Mouse (Mus musculus) kidney, postnatal 0 days (tissue): Measurements from ENCODE around the gene Ilkap. TPM values are rescaled to one million over a fixed set of nuclear protein-coding genes. Genes with fewer than 3 reads are reported as not detected.

Experiments used
- ATAC-seq: fragments of 200-750 bp; cut with Nextera tagmentation; replicated peaks from 2 replicates; pipeline ENCODE4 v1.8.0; 2017; ENCODE audit warnings: low read depth, moderate number of reproducible peaks, moderate TSS enrichment, moderate library complexity; ENCODE audit not compliant: low FRiP score
- DNase-seq: peaks from one replicate; pipeline ENCODE4 v3.0.0-alpha.2; 2016; ENCODE audit warnings: low spot score
- H3K27ac ChIP-seq: fragments of 300-500 bp; sonication (generic); 2 replicates; pipeline ENCODE4 v1.5.1; 2014; ENCODE audit warnings: mild to moderate bottlenecking
- H3K27me3 ChIP-seq: fragments of 300-500 bp; sonication (generic); 2 replicates; pipeline ENCODE4 v1.6.1; 2014; ENCODE audit warnings: low read length, mixed read lengths; ENCODE audit not compliant: insufficient read depth
- H3K36me3 ChIP-seq: fragments of 300-500 bp; sonication (generic); 2 replicates; pipeline ENCODE4 v1.6.1; 2014; ENCODE audit warnings: low read length, mixed read lengths; ENCODE audit not compliant: insufficient read depth
- H3K4me1 ChIP-seq: fragments of 300-500 bp; sonication (generic); replicated peaks from 2 replicates; pipeline ENCODE4 v1.6.1; 2014; ENCODE audit warnings: antibody characterized with exemption, low read length, mixed read lengths; ENCODE audit not compliant: insufficient read depth
- H3K4me2 ChIP-seq: fragments of 300-500 bp; sonication (generic); 2 replicates; pipeline ENCODE4 v1.6.1; 2014; ENCODE audit warnings: mild to moderate bottlenecking, low read length, moderate library complexity, mixed read lengths
- H3K4me3 ChIP-seq: fragments of 300-500 bp; sonication (generic); replicated peaks from 2 replicates; pipeline ENCODE4 v1.5.1; 2014; ENCODE audit warnings: low read depth, low read length
- H3K9ac ChIP-seq: fragments of 300-500 bp; sonication (generic); 2 replicates; pipeline ENCODE4 v1.6.1; 2014; ENCODE audit warnings: low read depth, low read length
- H3K9me3 ChIP-seq: fragments of 300-500 bp; sonication (generic); replicated peaks from 2 replicates; pipeline ENCODE4 v1.6.1; 2016; ENCODE audit warnings: low read length, inconsistent platforms, mixed read lengths
- CTCF ChIP-seq: IDR thresholded peaks from 2 replicates; pipeline ENCODE4 v1.5.1; 2016; ENCODE audit warnings: antibody characterized with exemption, low read depth, mild to moderate bottlenecking, moderate library complexity
- WGBS: fragments of 180-500 bp; shearing (Covaris S2); extraction: QIAGEN DNeasy Blood & Tissue Kit; methylation state at CpG from one replicate; pipeline ENCODE4 v1.1.7; 2014; 5-methylcytosine and 5-hydroxymethylcytosine counted together
- polyA plus RNA-seq: library from polyadenylated mRNA; unstranded; fragments of >200 nt; fragmentation: Nextera tagmentation; extraction: Ambion mirVana; gene quantifications from 2 replicates; pipeline ENCODE4 v1.2.1, GENCODE M21; 2015

The Ilkap gene
- 91.0 and 99.8 TPM in 2 replicates for polyA plus RNA-seq

- Histone ChIP-seq H3K4me1 (peaks cover 14% of the 10 kb centered on the region; the same call in 1 of the 2 replicates), H3K4me2 (peak within 1 kb of the TSS; percentile 89), H3K9ac (peak within 1 kb of the TSS; percentile 93), H3K27ac (peak within 1 kb of the TSS; percentile 90), H3K9me3 (no peaks in the 10 kb centered on the region), H3K4me3 (peak within 1 kb of the TSS; percentile 89), H3K36me3 (no peaks in the 10 kb centered on the region), H3K27me3 (no peaks in the 10 kb centered on the region)
- WGBS, result under 1% methylated on average over 77 of the region's 91 CpGs
- no peak for TF ChIP-seq CTCF
- DNase-seq (peak; percentile 90), ATAC-seq (peak; percentile 97)
Measured at GRCm38 (mm10) chr1:91398260-91399062, at the start of gene Ilkap. Gene Ilkap, minus strand, starts transcription at chr1:91398815.

- TF ChIP-seq CTCF, result no peak
- H3K9ac ChIP-seq, result no peak overlapping the region
- no peak; the same call in 1 of the 2 replicates for ATAC-seq
- H3K9me3 ChIP-seq, result no peaks in the 10 kb centered on the region
- no peaks in the 10 kb centered on the region for H3K27me3 ChIP-seq
- peaks cover 8% of the 10 kb centered on the region for H3K4me1 ChIP-seq
- no peak for DNase-seq
- 74% methylated on average over 4 of the region's 4 CpGs for whole genome bisulfite sequencing
- peaks cover 19% of the 10 kb centered on the region; the same call in 1 of the 2 replicates for H3K36me3 ChIP-seq
- H3K4me2 ChIP-seq, result no peak overlapping the region
- peak overlapping the region; percentile 72 for H3K27ac ChIP-seq
- no peak overlapping the region for H3K4me3 ChIP-seq
Measured at GRCm38 (mm10) chr1:91446511-91446910, 47.9 kb upstream of the Ilkap start.

GRCm38 (mm10) chr1:91446060-91446459 is 47.4 kb upstream of the Ilkap start:
- DNase-seq, result peak; percentile 84
- Histone ChIP-seq H3K9me3 (no peaks in the 10 kb centered on the region), H3K27ac (peak overlapping the region; percentile 77), H3K36me3 (peaks cover 19% of the 10 kb centered on the region; the same call in 1 of the 2 replicates), H3K27me3 (no peaks in the 10 kb centered on the region), H3K4me3 (no peak overlapping the region), H3K9ac (no peak overlapping the region), H3K4me2 (no peak overlapping the region), H3K4me1 (peaks cover 3% of the 10 kb centered on the region)
- TF ChIP-seq CTCF, result no peak
- peak; percentile 72 for ATAC-seq
- 32% methylated on average over 8 of the region's 8 CpGs for WGBS

GRCm38 (mm10) chr1:91444841-91445830 is 46.5 kb upstream of the Ilkap start:
- no peak for ATAC-seq
- Histone ChIP-seq H3K27ac (peak overlapping the region; percentile 77), H3K36me3 (peaks cover 17% of the 10 kb centered on the region; the same call in 1 of the 2 replicates)

GRCm38 (mm10) chr1:91442350-91442990 is 43.9 kb upstream of the Ilkap start:
- 0 out of 2 replicates have a peak, but pooled peaks cover 15% of the 10 kb centered on the region for H3K36me3 ChIP-seq
- 86% methylated on average over 6 of the region's 7 CpGs for WGBS
- H3K27ac ChIP-seq, result no peak overlapping the region
- 0 out of 2 replicates have a peak, but pooled peaks cover 3% of the 10 kb centered on the region for H3K4me1 ChIP-seq
- no peak overlapping the region for H3K4me2 ChIP-seq
- no peak overlapping the region for H3K4me3 ChIP-seq
- DNase-seq (no peak), ATAC-seq (no peak)
- H3K9me3 ChIP-seq, result no peaks in the 10 kb centered on the region
- no peak for TF ChIP-seq CTCF
- 0 out of 2 replicates have a peak overlapping the region, but pooled peaks have one; percentile 27 for H3K9ac ChIP-seq
- no peaks in the 10 kb centered on the region for H3K27me3 ChIP-seq

More at GRCm38 (mm10) chr1:91444841-91445830, 46.5 kb upstream of the Ilkap start:
- H3K9me3 ChIP-seq, result no peaks in the 10 kb centered on the region
- H3K4me2 ChIP-seq, result no peak overlapping the region
- H3K27me3 ChIP-seq, result no peaks in the 10 kb centered on the region
- TF ChIP-seq CTCF, result no peak
- 0 out of 2 replicates have a peak, but pooled peaks cover 3% of the 10 kb centered on the region for H3K4me1 ChIP-seq
- no peak overlapping the region for H3K4me3 ChIP-seq
- DNase-seq, result no peak
- 84% methylated on average over 17 of the region's 17 CpGs for WGBS
- no peak overlapping the region for H3K9ac ChIP-seq
